Mouse (Mus musculus) cerebellum, adult 11-12 months (tissue): ENCODE results near the gene Zan.

ENCODE experiments used
- DNase-seq: peaks from one replicate; pipeline ENCODE4 v3.0.0; 2022

The Zan gene

DNA sequence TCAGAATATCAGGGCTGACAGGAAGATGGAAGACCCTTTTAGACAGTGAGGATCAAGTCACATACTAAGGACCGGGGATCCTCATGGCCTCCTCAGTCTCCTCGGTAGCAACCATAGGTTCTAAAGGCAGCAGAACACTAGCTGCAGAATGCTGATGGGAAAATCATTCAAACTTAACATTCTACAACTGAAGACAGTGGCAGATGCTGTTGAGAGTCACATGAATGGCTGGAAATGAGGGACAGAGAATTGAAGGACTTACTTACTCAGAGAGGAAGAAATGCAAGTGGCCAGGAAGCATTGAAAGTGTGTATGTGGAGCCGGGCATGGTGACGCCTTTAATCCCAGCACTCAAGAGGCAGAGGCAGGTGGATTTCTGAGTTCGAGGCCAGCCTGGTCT is at the start of gene Zan:
Gene Zan (minus strand): TSS at position 101 of the 400 bp plus-strand sequence.
- DNase-seq, result no peak

DNA sequence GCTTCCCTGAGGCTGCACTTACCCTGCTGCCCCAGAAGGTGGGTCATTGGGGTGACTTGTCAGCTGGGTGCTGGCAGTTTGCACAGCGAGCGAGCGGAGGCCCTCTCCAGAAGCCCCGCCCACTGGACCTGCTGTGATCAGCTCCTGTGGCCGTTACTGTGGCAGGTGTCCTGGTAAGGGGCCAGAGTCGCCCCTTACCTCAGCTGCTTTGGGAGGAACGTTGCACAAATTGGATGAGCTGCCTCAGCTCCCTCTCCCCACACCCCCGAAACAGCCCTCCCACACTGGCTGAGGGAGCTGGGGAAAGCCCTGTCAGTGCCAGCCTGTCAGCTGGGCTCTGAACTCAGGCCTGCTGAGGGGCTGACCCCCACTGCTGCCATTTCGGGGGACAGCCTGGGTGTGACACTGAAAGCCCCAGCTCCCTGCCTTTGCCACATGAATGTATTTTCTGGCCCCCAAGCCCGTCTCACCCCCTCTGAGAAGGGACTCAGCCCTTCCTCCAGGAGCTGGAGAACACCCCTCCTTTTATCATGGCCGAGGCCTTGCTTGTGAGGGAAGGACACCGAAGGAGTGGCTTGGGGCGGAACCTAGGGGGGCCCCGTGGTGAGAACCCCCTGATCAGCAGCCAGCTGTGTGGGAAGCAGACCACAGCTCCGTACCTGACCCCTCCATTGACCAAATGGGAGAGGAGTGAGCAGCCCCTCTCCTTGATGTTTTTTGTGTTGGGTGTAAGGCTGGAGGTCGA is 49.5 kb upstream of the Zan start:
- peak; percentile 76 for DNase-seq

DNA sequence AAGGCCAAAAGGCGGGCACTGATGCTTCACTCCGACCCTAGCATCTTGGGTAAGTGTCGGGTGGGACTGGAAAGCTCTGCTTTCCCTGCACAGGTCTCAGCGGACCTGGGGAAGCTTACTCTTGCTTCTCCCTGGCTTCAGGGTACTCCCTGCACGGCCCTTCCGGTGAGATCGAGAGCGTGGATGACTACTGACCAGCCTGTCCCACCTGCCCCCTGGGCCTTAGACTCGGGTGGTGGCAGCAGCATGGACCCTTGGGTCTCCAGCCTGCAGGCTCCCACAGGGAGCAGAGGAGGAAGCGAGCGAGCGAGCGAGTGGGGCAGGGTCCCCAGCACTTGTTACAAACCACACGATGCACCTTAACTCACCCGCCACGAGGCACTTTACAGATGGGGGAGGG is 48.6 kb upstream of the Zan start:
- DNase-seq, result peak; percentile 28

DNA sequence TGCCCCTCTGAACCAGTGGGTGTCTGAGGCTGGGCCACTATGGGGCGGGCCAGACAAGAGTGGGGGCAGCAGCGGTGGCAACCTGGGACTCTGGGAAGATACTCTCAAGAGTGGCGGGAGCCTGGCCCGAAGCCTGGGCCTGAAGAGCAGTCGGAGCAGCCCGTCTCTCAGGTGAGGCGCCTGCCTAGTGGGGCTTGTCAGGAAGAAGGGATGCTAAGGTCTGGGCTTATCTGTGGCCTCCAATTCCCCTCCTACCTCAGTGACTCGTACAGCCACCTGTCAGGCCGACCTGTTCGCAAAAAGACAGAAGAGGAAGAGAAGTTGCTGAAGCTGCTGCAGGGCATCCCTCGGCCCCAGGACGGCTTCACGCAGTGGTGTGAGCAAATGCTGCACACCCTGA is 47.8 kb upstream of the Zan start:
- DNase-seq, result no peak

DNA sequence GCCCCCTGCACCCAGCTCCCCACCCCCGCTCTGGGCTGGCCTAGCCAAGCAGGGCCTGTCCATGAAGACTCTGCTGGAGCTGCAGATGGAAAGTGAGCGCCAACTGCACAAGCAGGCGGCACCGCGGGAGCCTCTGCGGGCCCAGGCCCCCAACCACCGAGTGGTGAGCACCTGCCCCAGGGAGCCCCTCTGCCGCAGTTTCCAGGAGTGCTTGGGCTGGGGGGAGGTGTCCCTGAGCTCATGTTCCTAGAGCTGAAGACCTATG is 47.3 kb upstream of the Zan start:
- peak; percentile 58 for DNase-seq

DNA sequence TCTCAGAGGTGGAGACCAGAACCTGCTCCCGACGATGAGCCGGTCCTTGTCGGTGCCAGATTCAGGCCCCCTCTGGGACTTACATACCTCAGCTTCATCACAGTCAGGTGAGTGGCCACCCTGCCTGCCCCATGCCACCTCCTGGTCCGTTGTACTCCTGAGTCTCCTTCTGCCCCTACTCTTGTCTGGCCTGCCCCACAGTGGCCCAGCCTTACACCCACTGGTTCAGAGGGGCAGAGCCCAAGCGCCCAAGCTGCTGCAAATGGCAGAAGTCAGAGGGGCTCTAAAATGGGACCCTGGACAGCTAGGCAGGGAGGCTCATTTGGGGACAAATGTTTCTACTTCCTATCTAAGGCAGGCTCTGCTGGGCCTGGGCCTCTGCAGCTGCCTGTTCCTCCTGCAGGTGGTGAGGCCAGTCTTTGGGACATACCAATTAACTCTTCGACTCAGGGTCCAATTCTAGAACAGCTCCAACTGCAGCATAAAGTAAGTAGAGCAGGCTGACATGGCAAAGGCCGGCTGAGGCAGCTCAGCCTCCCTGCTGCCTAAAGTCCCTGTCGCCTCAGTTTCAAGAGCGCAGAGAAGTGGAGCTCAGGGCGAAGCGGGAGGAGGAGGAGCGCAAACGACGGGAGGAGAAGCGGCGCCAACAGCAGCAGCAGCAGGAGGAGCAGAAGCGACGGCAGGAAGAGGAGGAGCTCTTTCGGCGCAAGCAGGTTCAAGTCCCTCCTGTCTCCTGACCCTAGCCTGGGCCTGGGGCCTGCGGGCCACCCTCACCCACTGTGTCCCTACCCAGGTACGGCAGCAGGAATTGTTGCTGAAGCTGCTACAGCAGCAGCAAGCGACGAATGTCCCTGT is 46.8 kb upstream of the Zan start:
- DNase-seq, result peak; percentile 22

DNA sequence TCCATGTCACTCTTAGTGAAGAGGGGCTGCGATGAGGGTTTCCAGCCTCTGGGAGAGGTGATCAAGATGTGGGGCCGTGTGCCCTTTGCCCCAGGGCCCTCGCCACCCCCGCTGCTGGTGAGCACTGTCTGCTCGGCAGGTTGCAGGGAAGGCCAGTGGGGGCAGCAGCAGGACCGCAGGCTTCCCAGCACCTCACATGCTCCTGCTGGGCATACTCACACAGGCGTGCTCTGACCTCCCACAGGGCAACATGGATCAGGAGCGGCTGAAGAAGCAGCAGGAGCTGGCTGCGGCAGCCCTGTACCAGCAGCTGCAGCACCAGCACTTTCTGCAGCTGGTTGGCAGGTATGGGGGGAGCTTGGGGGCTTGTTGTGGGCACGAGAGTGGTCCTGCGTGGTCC is 45.8 kb upstream of the Zan start:
- DNase-seq, result no peak

DNA sequence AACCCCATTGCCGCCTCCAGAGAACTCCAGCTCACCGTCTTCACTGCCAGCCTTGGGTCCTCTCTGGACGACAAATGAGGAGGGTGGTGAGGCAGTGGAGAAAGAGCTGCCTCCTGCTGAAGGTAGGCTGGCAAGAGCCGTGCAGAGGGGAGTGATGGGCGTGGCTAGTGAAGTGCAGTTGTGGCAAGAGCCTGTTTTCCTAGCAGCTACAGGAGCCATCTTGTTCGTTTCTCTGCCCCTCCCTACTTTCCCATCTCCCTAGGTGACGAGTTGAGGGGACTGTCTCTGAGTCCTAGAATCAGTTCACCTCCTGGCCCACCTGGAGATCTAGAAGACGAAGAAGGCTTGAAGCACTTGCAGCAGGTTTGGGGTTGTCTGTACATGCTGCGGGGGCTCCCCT is 45.0 kb upstream of the Zan start:
- DNase-seq, result no peak

DNA sequence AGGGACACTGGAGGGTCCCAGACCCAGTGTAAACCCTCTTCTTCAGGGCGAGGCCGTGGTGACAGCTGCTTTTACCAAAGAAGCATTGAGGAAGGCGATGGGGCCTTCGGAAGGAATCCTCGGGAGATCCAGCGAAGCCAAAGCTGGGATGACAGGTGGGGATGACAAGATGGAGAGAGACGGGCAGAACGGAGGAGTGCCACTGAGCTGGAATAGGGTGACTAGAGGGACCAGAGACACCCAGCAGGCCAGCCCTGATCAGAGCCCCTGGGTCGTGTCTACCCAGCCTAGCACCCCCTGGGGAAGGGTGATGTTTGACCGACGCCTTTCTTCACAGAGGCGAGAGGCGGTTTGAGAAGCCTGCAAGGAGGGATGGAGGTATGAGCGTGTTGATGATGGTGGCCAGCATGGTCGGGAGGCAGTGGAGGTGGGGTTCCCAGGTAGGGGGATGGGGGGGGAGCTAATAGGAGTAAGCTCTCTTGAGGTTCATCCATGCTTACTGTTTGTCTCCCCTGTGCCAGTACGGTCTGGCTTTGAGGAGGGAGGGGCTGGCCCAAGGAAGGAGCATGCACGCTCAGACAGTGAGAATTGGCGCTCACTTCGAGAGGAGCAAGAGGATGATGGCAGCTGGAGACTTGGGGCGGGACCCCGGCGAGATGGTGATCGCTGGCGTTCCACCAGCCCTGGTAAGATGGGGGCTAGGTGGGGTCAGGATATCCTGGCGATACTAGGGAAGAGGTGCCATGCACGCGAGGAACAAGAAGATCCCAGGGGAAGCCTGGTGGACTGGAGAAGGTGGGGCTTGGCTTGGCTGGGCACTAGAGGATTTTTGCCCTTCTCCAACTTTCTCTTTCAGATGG is 43.1 kb upstream of the Zan start:
- DNase-seq, result no peak

DNA sequence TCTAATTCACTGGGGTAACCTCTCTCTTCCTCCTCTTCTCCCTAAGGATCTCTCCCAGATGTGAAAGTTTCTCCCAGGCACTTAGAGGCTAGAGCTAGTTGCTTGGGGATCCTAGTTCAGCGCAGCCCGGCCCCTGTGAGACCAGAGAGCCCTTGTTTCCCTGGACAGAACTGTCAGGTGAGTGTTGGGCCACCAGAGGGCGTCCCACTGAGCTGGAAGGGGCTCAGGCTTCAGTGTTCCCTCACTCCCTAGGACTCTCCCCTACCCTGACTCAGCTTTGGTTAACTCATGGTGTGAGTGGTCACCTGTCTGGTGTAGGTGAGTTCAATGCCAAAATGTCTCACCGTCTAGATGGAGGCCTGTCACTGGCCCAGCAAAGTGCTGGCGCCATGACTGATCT is 41.6 kb upstream of the Zan start, which contains the start of gene Gigyf1:
Gene Gigyf1 (plus strand): TSS at position 113 of the 400 bp plus-strand sequence.
- DNase-seq, result no peak

DNA sequence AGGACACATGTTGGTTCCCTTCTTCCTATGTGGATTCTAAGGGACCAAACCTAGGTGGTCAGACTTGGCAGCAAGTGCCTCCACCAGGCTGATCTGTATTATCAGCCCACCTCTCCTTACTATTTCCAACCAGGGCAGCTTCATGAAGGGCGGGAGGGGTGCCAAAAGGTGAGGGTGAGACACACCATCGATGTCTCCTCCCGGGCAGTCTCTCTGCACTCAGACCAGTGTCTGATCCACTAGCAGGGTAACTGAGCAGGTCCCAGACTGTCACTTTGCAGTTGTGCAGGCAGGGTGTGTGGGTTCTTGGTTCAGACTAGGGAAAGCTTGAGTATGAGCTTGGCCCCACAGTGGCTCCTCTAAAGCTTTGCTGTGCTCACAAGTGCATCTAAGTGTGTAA is 37.9 kb upstream of the Zan start:
- DNase-seq, result peak; percentile 42

DNA sequence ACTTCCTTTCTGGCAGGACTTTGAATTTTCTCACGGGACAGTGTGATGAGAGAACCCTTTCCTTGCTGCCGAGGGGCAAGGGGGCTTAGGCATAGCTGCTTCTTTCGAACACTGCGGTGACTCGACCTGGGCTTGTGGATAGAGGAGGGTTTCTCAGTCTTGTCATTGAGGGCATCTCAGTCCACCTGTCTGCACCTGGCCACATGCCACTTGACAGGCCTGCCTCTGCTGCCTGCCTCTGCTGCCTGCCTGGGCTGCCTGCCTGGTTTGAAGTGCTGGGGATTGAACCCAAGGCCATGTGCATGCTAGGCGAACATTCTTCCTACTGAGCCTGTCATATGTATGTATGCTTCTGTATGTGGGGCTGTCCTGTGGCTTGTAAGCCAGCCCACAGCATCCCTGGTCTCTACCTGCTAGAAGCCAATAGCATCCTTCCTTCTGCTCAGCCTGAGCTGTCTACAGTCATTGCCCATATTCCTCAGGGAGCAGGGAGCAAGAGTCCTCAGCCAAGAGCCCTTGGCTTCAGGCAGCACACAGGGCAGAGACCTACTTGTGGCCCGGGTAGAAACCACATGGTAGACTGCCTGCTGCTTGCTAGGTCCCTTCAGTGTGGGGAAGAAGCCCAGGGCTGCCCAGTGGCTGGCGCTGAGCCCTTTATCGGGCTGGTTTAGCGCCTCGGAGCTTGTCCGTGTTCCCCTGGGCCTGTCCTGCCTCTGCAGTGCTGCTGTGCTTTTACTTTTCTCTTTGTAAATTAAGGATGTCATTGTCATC is 37.3 kb upstream of the Zan start:
- DNase-seq, result peak; percentile 64

DNA sequence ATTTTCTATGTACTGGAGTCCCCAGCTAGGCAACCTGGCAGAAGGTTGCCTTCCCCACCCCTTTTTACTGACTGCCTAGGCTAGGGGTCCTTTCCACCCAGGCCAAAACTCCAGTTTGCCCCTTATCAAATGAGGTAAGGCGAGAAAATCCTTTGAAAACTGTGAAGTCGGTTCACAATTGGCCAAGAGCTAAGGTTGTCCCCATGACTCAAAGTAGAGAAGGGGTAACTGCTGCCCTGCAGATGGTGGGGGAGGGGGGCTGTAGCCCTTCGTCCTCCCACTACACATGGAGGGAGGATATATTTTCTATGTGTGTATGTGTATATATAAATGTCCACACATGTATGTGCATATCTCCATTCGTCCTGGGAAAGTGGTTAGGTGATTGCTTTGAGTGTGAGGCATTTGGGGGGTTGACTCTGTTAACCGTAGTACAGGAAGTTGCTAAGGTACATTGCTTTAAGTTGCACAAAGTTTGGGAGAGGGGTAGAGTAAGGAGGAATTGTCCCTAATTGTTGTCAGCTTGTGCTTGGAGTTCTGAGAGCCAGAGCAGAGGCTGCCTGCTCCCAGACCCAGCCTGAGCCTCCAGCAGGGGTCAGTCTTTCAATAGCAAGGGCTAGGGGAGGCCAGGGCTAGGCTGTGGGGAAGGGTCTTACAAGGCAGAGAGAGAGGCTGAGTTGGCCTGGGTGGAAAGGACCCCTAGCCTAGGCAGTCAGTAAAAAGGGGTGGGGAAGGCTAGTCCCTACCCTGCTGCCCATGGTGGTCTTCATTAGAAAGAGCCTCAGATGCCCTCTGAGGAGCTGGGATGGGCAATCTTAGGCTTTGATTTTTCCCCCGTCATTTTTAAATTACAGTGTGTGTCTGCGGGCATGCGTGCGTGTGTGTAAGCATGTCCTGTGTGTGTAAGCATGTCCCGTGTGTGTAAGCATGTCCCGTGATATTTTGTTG is 36.3 kb upstream of the Zan start:
- DNase-seq, result peak; percentile 37

DNA sequence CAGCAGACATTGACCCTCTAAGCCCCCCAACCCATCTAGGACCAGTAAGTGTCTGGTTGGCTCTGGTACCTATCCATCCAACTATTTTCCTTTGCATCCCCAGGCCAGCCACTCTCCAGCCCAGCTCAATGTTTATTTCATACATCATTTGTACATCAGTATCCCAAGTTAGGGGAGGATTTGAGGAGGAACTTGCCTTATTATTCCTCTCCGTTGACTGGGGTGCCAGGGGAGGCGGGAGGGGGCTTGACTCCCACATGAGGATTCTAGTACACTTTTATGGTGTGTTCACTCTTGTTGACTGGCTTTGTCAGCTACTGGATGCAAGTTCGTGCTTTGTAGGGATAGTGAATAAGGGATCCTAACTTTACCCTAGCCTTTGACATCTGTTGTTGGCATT is 34.8 kb upstream of the Zan start:
- peak; percentile 31 for DNase-seq

DNA sequence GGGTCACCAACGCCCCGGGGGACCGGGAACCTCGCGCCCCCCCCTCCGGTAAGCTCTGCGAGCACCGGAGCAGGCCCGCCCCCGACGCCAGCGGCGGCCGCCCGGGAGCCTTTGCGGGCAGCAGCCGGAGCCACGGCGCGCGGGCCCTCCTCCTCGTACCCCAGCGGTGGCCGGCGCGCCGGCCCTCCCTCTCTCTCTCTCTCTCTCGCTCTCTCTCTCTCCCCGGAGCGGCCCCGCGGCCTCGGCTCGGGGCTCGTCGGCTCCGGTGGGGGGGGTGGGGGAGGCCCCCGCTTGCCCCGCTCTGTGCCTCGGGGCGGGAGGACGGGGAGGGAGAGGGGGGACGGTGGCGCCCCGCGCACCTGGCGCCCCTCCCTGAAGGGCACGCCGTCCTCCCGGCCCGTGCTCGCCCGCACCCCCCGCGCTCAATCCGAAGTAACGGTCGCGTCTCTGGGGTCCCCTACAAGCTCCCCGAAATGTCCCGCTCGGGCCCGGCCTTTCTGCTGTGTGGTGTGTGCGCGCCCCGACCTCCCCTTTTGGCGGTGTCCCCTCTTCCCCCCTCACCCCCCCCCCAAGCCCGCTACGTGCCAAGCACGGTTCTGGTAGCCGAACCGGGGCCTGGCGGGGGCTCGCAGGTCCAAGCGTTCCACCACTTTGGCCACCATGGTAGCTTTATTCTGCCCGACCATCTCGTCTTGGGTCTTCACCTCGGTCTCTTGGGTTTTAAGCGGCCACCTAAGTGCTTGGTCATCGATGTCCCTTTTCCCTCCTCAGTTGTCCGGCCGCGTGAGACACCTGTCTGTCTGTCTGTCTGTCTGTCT is 33.9 kb upstream of the Zan start:
- peak; percentile 65 for DNase-seq

DNA sequence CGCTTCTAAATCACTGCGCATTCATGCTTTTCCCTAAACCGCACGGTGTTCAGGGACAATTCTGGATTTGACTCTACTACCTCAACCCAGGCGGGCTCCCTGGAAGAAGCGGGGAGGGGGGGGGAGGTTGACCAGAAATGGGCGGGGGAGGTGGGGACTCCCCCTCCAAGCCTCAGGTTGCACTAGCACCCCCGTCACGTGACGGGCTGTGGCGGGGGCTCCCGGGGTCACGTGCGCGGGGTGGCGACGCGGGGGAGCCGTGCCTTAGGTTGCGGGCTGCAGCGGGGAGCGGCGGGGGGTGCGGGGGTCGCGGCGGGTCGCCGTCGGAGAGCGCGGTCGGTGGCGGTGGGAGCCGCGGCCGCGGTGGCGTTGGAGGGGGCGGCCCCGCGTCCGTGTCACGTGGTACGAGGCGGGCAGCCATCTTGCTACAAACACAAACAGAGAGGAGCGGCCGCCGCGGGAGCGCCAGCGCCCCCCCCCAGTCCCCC is 33.2 kb upstream of the Zan start:
- peak; percentile 83 for DNase-seq

DNA sequence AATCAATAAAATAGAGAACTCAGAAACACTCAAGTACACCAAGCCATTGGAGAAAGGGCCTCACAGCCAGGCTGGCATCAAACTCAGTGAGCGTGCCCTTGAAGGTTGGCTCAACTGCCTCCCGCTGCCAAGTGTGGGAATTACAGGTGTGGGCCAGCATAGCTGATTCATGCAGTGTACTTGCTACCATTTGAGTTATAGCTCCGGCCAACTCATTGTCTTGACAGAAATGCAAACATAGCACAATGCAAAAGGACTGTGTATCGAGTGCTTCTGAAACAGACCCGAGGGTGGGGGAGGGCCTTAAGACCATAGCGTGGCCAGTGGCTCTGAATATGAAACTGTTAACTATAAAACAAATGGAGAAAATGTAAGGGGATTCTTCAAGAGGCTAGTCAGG is 27.2 kb upstream of the Zan start:
- DNase-seq, result peak; percentile 56

DNA sequence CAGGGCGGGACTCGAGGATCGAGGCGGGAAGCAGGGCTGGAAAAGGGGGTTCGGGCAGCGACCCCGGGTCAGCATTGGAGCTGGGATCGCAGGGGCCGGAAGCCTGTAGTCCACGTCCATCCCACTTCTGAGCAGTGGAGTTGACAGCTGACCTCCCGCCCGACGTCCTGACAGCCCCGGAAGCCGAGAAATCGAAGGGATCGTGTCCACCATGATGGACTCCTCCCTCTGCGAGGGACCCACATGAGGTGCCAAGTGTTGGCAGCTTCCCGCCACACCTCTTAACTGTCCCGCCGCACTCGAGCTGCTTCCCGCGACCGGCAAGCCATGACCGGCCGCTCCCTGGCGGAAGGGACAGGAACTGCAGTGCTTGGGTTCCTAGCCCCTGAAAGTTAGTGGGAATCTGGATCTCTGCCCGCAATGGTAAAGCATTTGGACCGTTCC is 25.8 kb upstream of the Zan start:
- no peak for DNase-seq

DNA sequence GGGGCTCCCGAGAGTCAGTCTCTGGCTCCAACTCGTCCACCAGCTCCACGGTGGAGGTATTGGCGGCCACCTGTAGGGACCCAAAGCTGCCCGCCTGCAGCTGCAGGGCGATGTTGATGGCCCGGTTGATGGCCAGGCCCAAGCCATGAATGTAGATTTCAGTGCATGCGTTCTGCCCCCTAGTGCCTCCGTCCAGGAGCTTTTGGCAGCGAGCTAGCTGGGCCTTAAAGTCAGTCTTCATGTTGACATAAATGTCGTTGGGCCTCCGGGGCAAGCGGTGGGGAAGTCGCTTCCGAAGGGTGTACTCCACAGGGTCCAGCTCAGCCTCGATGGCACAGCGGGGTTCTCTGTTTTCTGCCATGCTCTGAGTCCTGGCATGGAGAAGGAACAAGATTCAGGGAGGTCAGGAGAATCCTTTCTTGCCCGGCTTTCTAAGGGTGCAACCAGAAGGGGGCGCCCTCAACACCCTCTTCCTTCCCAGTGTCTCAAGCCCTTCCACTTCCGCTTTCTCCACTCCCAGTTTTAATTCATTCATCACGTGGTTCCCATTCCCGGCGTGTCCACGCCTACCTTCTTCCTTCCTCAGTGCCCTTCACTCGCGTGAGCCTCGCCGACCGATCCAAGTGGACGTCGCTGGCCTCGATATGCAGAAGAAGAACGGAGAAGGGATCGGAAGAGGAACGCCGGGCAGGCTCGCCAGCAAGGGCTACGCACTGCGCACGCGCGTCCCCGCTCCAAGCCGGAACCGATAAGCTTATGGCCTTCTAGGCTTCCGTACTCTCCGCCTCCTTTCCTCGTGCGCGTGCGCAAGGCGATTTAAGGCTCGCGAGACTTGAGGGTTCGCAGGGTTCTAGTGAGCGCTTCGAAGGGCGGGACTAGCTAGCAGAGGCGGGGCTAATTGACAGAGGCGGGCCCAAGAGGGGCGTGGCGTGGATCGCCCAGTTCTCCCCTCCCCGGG is 25.1 kb upstream of the Zan start, which contains the start of gene Pop7:
Gene Pop7 (minus strand): TSS at position 810 of the 958 bp plus-strand sequence.
- DNase-seq, result peak; percentile 100
